Mouse (Mus musculus) hindbrain, embryonic 13.5 days (tissue): ENCODE results near the gene Lamb3. TPM values are rescaled to one million over a fixed set of nuclear protein-coding genes. Genes with fewer than 3 reads are reported as not detected.
"Not testable (repeated sequence)": the region's sequence is repeated elsewhere in the genome, so short reads cannot be mapped to it uniquely, and the experiment has no call there.

ENCODE experiments used
- ATAC-seq: fragments of 200-750 bp; cut with Nextera tagmentation; 2 replicates; pipeline ENCODE4 v1.8.0; 2017; ENCODE audit warnings: moderate TSS enrichment; ENCODE audit not compliant: low FRiP score
- H3K27ac ChIP-seq: fragments of 300-500 bp; sonication (generic); 2 replicates; pipeline ENCODE4 v1.5.1; 2015; ENCODE audit warnings: inconsistent platforms, mild to moderate bottlenecking, moderate library complexity
- H3K27me3 ChIP-seq: fragments of 300-500 bp; sonication (generic); 2 replicates; pipeline ENCODE4 v1.6.1; 2015; ENCODE audit warnings: mild to moderate bottlenecking, inconsistent platforms
- H3K36me3 ChIP-seq: fragments of 300-500 bp; sonication (generic); 2 replicates; pipeline ENCODE4 v1.6.1; 2015; ENCODE audit warnings: mild to moderate bottlenecking, inconsistent platforms
- H3K4me1 ChIP-seq: fragments of 300-500 bp; sonication (generic); replicated peaks from 2 replicates; pipeline ENCODE4 v1.6.1; 2015; ENCODE audit warnings: inconsistent platforms
- H3K4me2 ChIP-seq: fragments of 300-500 bp; sonication (generic); 2 replicates; pipeline ENCODE4 v1.6.1; 2015; ENCODE audit warnings: inconsistent platforms, mild to moderate bottlenecking, moderate library complexity
- H3K4me3 ChIP-seq: fragments of 300-500 bp; sonication (generic); 2 replicates; pipeline ENCODE4 v1.5.1; 2015; ENCODE audit warnings: mild to moderate bottlenecking, inconsistent platforms
- H3K9ac ChIP-seq: fragments of 300-500 bp; sonication (generic); 2 replicates; pipeline ENCODE4 v1.6.1; 2015; ENCODE audit warnings: mild to moderate bottlenecking, inconsistent platforms
- H3K9me3 ChIP-seq: fragments of 300-500 bp; sonication (generic); 2 replicates; pipeline ENCODE4 v1.6.1; 2016; ENCODE audit warnings: inconsistent platforms
- WGBS: fragments of 180-500 bp; shearing (Covaris S2); methylation state at CpG from one replicate; pipeline ENCODE4 v1.1.7; 2015; 5-methylcytosine and 5-hydroxymethylcytosine counted together
- polyA plus RNA-seq: library from polyadenylated mRNA; unstranded; fragments of >200 nt; fragmentation: Nextera tagmentation; extraction: Ambion mirVana; gene quantifications from 2 replicates; pipeline ENCODE4 v1.2.1, GENCODE M21; 2015

The Lamb3 gene
- polyA plus RNA-seq, 1 experiment from 2014 or later, result 0.73 TPM

- no peak overlapping the region for H3K9ac ChIP-seq
- no peak overlapping the region for H3K4me2 ChIP-seq
- no peaks in the 10 kb centered on the region for H3K9me3 ChIP-seq
- no peaks in the 10 kb centered on the region for H3K27me3 ChIP-seq
- no peak for ATAC-seq
- no peaks in the 10 kb centered on the region for H3K36me3 ChIP-seq
- H3K4me1 ChIP-seq, result no peaks in the 10 kb centered on the region
- no peak overlapping the region for H3K27ac ChIP-seq
- no peak overlapping the region for H3K4me3 ChIP-seq
- WGBS, result 92% methylated on average over 2 of the region's 2 CpGs
Observed at GRCm38 (mm10) chr1:193234130-193234645, 26.7 kb downstream of the Lamb3 start.

DNA sequence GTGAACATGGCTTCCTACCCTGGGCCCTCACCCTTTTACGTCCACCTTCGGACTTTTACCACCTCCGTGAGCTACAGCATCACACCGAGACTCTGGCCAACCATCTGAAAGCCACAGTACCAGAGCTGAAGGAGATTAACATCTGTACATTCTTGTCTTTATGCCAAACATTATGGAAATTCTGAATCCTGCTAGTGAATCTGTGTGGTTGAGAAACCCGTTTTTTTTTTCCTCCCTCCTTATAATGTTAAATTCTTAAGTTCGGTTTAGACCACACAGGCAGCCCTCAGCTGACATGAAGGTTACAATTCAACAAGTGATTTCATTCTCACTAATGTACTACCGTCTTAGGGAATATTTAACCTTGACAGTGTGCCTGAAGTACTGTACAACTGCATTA, 27.4 kb downstream of the Lamb3 start:
- no peak overlapping the region for H3K9ac ChIP-seq
- H3K36me3 ChIP-seq, result no peaks in the 10 kb centered on the region
- no peaks in the 10 kb centered on the region for H3K4me1 ChIP-seq
- H3K27ac ChIP-seq, result no peak overlapping the region
- H3K27me3 ChIP-seq, result no peaks in the 10 kb centered on the region
- 91% methylated on average over 7 of the region's 7 CpGs for WGBS
- ATAC-seq, result no peak
- H3K4me2 ChIP-seq, result no peak overlapping the region
- no peak overlapping the region for H3K4me3 ChIP-seq
- H3K9me3 ChIP-seq, result no peaks in the 10 kb centered on the region

GRCm38 (mm10) chr1:193238426-193238825, 30.9 kb downstream of the Lamb3 start:
- H3K9ac ChIP-seq, result no peak overlapping the region
- no peaks in the 10 kb centered on the region for H3K4me1 ChIP-seq
- H3K27me3 ChIP-seq, result no peaks in the 10 kb centered on the region
- no peaks in the 10 kb centered on the region for H3K36me3 ChIP-seq
- H3K4me3 ChIP-seq, result no peak overlapping the region
- H3K27ac ChIP-seq, result no peak overlapping the region
- 37% methylated on average over 4 of the region's 4 CpGs for WGBS
- no peak for ATAC-seq
- no peak overlapping the region for H3K4me2 ChIP-seq
- no peaks in the 10 kb centered on the region for H3K9me3 ChIP-seq

DNA sequence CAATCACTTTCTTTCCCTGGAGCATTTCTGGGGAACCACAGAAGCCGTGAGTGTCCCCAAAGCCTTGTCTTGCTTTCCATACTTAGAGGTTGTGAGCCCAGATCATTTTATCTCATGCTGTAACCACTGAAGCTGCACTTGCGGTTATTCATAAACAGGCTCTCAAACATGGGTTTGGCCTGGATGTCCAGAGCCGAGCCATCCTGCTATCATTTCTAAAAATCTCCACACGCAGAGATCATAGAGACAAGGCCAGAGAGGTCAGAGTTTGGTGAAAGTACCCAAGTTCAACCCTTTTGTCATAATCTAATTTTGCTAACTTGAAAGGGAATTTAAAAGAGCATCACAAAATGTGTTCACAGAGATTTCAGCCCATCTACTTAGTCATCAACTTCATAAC, 33.9 kb downstream of the Lamb3 start:
- Histone ChIP-seq H3K27me3 (no peaks in the 10 kb centered on the region), H3K4me2 (no peak overlapping the region), H3K9me3 (no peaks in the 10 kb centered on the region), H3K27ac (no peak overlapping the region), H3K4me3 (no peak overlapping the region), H3K9ac (no peak overlapping the region), H3K36me3 (no peaks in the 10 kb centered on the region), H3K4me1 (no peaks in the 10 kb centered on the region)
- WGBS, result 93% methylated on average over 4 of the region's 4 CpGs
- no peak for ATAC-seq

GRCm38 (mm10) chr1:193242238-193242637, 34.7 kb downstream of the Lamb3 start:
- WGBS, result 72% methylated on average over 8 of the region's 8 CpGs
- no peak for ATAC-seq
- H3K4me3 ChIP-seq, result no peak overlapping the region

DNA sequence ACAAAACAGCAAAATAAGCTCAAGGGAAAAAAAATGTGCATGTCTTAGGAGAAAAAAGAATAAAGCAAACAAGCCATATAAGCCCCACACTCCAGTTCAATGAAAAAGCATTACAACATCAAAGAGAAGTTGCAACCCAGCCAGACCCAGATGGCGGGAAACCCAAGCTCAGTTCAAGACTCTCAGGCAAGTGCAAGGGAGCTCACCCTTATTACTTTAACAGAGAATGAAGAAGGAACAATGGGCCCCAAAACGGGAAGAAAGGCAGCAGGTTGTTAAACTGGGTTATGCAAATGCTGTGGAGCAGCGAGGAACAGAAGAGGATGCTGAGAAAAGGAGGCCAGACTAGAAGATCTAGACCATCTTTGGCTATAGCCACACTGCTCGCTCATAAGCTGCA, 35.4 kb downstream of the Lamb3 start:
- ATAC-seq, result no peak
- Histone ChIP-seq H3K9ac (no peak overlapping the region), H3K4me1 (no peaks in the 10 kb centered on the region), H3K27ac (no peak overlapping the region), H3K4me3 (no peak overlapping the region), H3K4me2 (no peak overlapping the region), H3K36me3 (no peaks in the 10 kb centered on the region), H3K9me3 (no peaks in the 10 kb centered on the region), H3K27me3 (no peaks in the 10 kb centered on the region)
- 60% methylated on average over 4 of the region's 4 CpGs for WGBS

More at GRCm38 (mm10) chr1:193242238-193242637, 34.7 kb downstream of the Lamb3 start:
- H3K9me3 ChIP-seq, result no peaks in the 10 kb centered on the region
- no peaks in the 10 kb centered on the region for H3K36me3 ChIP-seq
- H3K27ac ChIP-seq, result no peak overlapping the region
- no peaks in the 10 kb centered on the region for H3K27me3 ChIP-seq
- no peak overlapping the region for H3K4me2 ChIP-seq
- H3K4me1 ChIP-seq, result no peaks in the 10 kb centered on the region
- H3K9ac ChIP-seq, result no peak overlapping the region

DNA sequence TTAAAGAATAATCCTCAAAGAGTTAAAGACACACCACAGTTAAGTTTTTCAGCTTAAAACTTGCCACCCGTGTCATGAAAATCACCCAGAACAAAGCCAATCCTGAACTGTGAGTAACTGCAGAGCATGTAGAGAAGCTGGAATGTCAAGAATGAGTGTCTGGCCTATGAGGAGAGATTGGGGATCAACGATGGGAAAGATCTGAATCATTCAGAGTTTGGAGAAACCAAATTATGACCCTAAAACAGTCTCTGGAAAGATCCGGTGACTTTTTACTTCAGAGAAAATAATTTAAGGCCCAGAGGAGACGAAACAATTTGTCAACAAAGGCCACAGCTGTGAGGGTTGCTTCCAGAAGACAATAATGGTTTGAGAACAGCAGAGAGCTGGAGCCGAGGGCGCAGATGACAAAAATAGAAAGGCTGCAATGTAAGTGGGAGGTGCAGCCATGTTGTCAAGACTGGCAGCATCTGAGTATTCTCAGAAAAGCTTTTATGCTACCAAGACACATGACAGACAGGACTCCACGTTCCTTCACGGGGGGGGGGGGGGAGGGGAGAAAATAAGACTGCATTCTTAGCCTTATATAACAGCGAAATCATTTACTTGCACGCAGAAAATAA, 36.2 kb downstream of the Lamb3 start:
- no peaks in the 10 kb centered on the region for H3K36me3 ChIP-seq
- WGBS, result 55% methylated on average over 10 of the region's 10 CpGs
- no peaks in the 10 kb centered on the region for H3K4me1 ChIP-seq
- ATAC-seq, result no peak
- no peak overlapping the region for H3K4me2 ChIP-seq
- no peaks in the 10 kb centered on the region for H3K9me3 ChIP-seq
- H3K4me3 ChIP-seq, result no peak overlapping the region
- H3K9ac ChIP-seq, result no peak overlapping the region
- no peak overlapping the region for H3K27ac ChIP-seq
- no peaks in the 10 kb centered on the region for H3K27me3 ChIP-seq

- H3K9me3 ChIP-seq, result no peaks in the 10 kb centered on the region
- H3K27me3 ChIP-seq, result no peaks in the 10 kb centered on the region
- ATAC-seq, result no peak
- no peak overlapping the region for H3K9ac ChIP-seq
- H3K27ac ChIP-seq, result no peak overlapping the region
- H3K4me1 ChIP-seq, result no peaks in the 10 kb centered on the region
- no peak overlapping the region for H3K4me3 ChIP-seq
- no peak overlapping the region for H3K4me2 ChIP-seq
- no peaks in the 10 kb centered on the region for H3K36me3 ChIP-seq
- WGBS, result 81% methylated on average over 6 of the region's 6 CpGs
Observed at GRCm38 (mm10) chr1:193244235-193244634, 36.7 kb downstream of the Lamb3 start.

DNA sequence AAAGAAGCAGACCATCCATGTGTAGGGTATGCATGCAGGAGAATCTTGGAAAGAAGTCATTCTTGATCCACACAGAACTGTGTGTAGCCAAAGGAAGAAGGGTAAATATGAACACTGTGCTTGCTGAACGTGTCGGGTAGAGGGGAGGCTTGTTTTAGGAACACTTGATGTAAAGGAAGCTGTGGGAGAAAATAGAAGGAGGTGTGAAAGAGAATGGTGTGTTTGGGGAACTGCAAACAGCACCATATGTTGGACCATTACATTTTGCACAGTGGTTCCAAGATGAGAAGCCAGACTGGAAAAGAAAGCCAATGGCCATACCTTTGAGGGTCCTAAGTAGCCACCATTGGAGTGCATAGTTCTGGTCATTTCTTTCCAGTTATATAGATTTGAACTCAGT, 42.5 kb downstream of the Lamb3 start:
- Histone ChIP-seq H3K4me3 (no peak overlapping the region), H3K27me3 (no peaks in the 10 kb centered on the region), H3K27ac (no peak overlapping the region), H3K9ac (no peak overlapping the region), H3K9me3 (no peaks in the 10 kb centered on the region), H3K4me1 (no peaks in the 10 kb centered on the region), H3K36me3 (no peaks in the 10 kb centered on the region), H3K4me2 (no peak overlapping the region)
- WGBS, result 88% methylated on average over 2 of the region's 2 CpGs
- ATAC-seq, result no peak

DNA sequence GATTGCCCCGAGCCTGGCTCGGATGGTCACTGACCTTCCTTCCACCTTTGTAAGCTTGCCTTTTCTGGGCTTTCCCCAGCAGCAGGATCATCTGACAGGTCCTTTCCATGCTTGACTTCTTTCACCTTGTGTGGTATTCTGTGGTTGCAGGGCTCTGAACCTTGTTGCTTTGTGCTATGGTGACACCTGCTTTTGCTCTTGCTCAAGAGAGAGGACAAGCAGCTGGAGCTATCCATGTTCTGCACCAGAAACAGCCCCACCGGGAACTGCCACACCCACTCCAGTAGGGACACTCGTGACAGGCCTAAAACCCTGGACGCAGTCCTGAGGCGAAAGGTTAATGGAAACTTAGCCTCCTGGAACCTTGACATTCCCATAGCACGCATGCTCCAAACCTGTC, 43.9 kb downstream of the Lamb3 start:
- Histone ChIP-seq H3K9me3 (no peaks in the 10 kb centered on the region), H3K4me1 (no peaks in the 10 kb centered on the region), H3K9ac (no peak overlapping the region), H3K27ac (no peak overlapping the region), H3K36me3 (no peaks in the 10 kb centered on the region), H3K4me2 (no peak overlapping the region), H3K4me3 (no peak overlapping the region), H3K27me3 (no peaks in the 10 kb centered on the region)
- 84% methylated on average over 7 of the region's 7 CpGs for WGBS
- ATAC-seq, result no peak

DNA sequence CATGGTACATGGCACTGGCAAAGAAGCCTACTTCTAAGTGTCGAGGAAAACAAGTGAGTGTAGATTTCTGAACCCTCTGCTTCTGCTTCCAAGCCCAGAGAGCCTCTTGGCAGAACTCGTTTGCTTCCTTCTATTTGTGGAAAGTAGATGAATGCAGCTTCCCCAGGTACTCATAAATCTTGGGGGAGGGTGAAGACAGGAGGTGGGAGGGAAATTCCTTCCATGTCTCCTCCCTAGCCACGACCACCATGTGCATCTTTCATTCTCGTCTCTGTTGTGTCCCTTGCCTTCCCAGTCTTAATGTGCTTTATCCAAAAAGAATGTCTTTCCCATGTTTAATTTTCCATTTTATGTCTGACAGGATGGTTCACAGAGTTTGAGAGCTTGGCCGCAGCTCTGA, 45.1 kb downstream of the Lamb3 start:
- Histone ChIP-seq H3K27me3 (no peaks in the 10 kb centered on the region), H3K36me3 (no peaks in the 10 kb centered on the region), H3K9ac (no peak overlapping the region), H3K4me1 (no peaks in the 10 kb centered on the region), H3K4me3 (no peak overlapping the region), H3K9me3 (no peaks in the 10 kb centered on the region), H3K27ac (no peak overlapping the region), H3K4me2 (no peak overlapping the region)
- ATAC-seq, result no peak
- 51% methylated on average over 5 of the region's 5 CpGs for WGBS

- not testable (repeated sequence) for H3K4me2 ChIP-seq, H3K4me1 ChIP-seq, H3K4me3 ChIP-seq, H3K36me3 ChIP-seq, H3K27me3 ChIP-seq, H3K9ac ChIP-seq, ATAC-seq, H3K9me3 ChIP-seq, H3K27ac ChIP-seq
- 74% methylated on average over 3 of the region's 3 CpGs for WGBS
Observed at GRCm38 (mm10) chr1:193253895-193254294, 46.4 kb downstream of the Lamb3 start.

DNA sequence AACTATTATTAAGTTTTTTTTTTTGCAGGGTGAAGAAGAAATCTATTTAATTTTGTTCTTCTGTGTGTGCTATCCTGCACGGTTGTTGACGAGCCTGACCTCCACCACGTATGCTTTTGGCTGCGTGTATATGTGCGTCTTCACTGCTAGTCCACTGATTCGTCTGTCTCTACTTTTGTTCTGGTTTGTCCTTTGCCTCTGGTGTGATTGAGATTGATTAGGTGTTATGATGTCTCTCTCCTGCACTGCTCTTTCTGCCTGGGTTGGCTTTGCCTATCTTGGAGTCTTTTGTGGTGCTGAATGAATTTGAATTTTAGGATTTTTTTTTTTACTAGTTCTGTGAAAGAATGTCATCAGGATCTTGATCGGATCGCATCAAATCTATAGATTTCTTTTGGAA, 47.5 kb downstream of the Lamb3 start:
- Histone ChIP-seq H3K27ac (no peak overlapping the region), H3K4me2 (no peak overlapping the region), H3K4me3 (no peak overlapping the region), H3K36me3 (no peaks in the 10 kb centered on the region), H3K9me3 (no peaks in the 10 kb centered on the region), H3K9ac (no peak overlapping the region), H3K27me3 (no peaks in the 10 kb centered on the region), H3K4me1 (no peaks in the 10 kb centered on the region)
- no peak for ATAC-seq
- WGBS, result 65% methylated on average over 8 of the region's 8 CpGs
